Mouse (Mus musculus) heart, adult 11 months (tissue): ENCODE results near the gene Copg1.

Experiments
- DNase-seq: peaks from one replicate; pipeline ENCODE4 v3.0.0; 2022

The Copg1 gene

DNA sequence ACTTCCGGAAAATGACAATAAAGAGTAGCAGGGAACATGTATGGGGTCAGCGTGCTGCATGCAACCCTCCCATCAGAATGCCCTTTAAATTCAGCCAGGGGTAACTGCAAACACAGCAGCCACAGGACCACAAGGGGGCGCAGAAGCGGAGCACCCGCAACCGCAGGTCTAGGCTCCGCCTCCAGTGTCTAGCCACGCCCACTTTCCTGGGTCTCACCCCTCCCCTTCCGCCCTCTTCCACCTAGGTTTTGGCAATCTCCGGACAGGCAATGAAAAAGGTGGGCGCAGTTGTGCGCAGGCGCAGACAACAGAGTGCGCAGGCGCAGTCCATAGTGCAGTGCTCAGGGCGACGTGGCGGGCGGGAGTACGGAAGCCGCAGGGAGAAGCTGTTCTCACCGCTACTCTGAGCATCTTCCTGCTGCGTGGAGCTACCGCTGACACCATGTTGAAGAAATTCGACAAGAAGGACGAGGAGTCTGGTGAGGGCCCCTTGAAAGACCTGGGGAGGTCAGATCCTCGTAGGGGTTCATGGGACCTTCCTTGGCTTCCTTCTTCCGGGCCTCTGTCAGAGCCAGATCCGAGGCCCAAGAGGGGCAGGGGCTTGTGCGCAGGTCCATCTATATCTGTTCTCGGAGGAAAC, at the start of gene Copg1:
Copg1 (plus strand) TSS at position 221 of the 640 bp plus-strand sequence.
- DNase-seq, result peak; percentile 100

DNA sequence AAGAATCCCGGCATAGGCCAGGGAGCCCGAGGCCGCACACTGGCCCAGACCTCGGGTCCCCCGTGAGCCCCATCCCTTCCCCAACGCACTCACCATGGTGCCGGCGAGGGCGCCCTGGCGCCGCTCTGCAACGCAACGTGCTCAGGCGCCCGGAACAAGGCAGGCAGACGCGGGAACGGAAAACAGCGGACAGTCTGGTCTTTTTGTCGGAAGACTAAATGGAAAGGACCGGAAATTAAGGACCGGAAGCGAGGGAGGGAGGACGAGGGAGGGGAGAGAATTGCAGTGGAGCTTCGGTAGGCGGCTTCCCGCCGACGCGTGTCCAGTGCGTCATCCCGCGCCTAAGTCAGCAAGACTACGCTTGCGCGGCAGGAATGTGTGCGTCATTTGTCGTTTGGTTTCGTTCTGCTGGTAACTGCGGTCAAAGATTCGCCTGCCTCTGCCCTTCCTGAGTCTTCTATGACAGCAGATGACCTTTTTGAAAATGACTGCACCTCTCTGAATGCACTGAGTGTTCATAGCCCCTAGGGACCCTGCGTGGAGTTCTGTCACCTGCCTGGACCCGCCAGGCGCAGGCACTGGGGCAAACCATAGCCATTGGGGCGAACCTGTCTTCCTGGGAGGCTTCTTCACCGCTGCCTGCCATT, 48.9 kb upstream of the Copg1 start, which contains the start of gene Isy1:
Isy1 (minus strand) TSS at position 248 of the 647 bp plus-strand sequence.
- peak; percentile 99 for DNase-seq

DNA sequence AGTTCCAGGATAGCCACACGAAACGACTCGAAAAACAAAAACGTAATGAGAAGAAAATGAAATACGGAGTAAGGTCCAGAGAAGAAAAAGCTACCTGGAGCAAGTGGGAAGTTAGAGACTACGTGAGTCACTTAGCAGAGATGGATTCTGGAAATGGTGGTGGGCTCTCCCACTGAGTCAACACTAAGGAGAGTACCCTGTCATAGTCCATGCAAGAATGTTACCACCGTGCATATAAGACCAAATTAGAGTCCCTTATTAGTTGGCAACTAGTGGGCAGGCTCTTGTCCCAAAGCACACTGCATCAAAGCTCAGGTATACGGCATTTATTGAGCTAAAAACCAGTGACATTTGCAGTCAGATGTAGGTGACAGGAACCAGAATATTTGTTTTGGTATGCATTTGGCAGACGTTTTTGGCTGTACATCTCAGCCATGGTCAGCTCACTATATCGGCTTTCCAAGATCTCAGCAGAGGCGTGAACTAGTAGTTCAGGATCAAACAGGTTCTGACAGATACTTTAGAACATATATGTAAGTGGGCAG, 47.7 kb upstream of the Copg1 start:
- DNase-seq, result peak; percentile 58

DNA sequence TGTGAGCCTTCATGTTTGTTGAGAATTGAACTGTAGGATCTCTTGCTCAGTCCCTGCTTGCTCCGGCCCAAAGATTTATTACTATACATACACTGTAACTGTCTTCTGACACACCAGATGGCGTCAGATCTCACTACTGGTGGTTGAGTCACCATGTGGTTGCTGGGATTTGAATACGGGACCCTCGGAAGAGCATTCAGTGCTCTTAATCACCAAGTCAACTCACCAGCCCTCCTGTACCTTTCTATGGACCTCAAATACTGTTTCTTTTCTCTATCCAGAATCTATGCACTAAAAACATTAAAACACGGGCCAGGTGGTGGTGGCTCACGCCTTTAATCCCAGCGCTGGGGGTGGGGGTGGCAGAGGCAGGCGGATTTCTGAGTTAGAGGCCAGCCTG, 46.0 kb upstream of the Copg1 start:
- DNase-seq, result peak; percentile 75

DNA sequence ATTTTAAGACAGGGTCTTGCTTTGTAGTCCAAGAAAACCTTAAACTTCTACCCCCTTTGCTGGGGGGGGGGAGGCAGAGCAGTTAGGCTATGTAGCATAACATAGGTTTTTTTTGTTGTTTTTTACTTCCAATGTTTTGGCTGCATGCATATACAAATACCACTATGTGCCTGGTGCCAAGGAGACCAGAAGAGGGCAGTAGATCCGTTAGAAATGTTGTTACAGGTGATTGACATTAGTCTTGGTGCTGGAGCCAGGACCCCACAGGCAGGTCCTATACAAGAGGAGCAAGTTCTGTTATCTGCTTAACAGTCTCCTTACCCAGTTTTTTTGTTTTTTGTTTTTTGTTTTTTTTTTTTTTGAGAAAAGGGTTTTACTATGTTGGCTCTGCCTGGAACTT, 45.4 kb upstream of the Copg1 start:
- DNase-seq, result peak; percentile 75

DNA sequence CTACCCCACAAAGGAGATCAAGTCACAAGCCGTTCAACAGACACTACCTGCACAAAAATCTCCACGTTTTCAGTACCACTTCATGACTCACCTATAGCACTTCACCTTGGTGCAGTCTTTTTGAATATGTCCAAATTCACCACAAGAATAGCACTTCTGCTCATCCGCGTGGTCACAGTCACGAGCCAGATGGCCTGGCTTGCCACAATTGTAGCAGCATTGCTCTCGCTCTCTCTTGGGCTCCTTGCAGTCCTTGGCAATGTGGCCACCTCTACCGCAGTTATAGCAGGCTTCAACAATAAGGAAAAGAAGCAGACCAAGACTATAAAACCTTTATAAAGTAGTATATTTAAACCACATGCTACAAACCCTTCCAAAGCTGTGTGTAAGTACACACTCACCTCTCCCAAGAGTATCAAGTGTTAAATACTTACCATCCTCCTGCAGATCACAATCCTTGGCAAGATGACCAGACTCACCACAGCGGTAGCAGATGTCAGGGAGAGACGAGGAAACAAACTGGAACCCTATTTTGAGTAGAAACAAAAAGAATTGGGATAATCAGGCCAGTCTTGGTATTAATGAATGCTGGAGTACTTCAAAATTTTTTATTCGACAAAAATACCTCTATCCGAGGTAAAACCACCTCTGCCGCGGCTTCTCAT, 42.5 kb upstream of the Copg1 start:
- DNase-seq, result no peak

DNA sequence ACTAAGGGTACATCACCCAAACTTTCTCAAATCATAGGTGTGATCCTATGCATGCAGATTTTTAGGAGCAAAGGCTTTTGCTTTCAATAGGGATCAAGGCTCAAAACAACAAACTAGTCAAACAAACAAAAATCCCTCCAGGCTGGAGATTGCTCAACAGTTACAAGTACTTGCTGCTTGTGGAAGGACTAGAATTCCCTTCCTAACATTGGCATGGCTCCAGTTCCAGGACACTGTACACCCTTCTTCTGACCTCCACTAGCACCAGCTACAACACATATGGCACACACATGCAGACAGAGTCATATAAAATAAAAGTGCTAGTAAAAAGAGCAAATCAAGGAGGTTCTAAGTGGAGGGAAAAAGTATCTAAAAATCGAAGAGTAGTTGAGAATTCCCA, 40.8 kb upstream of the Copg1 start:
- DNase-seq, result no peak

DNA sequence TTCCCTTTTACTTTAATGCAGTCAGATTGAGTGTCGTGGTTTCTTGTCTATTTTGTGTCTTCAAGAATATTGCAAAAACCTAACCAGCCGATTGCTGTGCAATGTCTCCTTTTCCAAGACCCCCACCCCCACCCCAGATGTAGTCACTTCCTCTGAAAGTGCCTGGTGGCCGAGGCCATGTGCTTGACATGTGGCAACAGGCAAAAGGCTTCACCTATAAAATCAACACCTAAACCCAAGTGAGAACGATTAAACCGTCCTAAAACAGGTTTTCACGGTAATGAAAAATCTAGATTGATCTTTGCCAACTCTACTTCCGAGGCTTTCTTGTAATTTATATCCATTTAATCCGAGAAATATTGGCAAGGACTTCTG, 37.8 kb upstream of the Copg1 start:
- DNase-seq, result no peak

DNA sequence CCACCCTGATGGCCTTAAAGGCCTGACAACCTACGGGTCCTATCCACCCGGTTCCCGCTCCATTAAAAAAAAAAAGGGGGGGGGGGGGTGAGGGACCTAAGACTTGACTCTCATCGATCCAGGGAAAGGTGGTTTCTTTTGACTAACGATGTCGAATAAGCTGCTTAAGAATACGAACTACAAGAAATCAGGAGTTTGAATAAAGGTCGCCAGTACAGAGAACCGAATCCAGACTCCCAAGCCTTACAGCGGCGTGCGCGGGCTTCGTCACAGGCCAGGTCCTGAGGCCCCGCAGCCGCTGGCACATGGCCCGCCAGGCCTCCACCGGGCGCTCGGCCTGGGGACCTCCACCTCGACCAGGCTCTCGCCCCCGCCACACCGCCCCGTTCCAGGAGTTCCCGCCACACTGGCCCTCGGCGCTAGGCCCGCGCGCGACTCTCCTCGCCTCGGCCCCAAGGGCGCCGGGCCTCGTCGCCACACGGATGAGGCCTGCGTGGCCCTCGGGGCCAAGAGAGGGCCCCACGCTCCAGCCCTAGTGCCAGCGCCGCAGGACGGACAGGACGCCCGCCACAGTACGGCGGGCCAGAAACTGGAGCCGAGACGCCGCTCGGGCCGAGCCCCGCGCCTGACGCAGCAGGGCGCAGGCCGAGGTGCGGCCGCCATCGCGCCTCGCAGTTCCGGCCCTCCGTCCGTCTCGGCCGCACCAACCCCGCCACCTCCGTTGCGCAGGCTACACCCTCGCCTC, 37.3 kb upstream of the Copg1 start:
- DNase-seq, result no peak

DNA sequence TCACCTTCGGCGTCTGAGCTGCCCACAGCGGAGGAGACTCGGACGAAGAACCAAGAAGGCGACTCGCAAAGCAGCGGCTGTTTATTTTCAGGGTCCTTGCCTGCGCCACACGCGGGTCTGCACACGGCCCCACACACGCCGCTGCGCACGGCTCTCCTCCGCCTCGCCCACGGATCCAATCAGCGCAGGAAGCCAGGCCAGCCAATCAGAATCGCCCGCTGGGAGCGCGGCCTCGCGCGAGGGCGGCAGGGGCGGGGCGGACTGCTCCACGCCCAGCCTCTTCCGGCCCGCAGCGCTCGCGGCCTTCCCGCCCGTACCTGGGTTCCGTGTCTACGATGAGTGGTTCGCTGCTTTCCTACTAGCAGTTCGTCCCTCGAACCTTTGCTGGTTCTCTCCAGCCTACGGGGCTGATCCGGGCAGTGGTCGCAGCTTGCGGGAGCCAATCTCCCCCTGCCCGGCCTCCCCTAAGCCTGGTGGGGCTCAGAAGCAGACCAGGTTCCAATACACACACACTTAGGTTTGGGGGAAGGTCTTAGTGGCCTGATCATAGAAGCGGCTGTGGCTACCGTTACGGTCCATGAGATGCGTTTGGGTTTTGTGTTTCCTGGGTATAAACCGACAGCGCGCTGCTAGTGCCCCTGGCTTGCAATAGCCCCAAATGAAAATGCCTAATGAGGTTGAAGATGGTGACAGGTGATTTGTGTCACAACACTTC, 36.6 kb upstream of the Copg1 start, which contains the start of gene Cnbp:
Cnbp (minus strand) TSS at position 207 of the 715 bp plus-strand sequence.
- peak; percentile 100 for DNase-seq

DNA sequence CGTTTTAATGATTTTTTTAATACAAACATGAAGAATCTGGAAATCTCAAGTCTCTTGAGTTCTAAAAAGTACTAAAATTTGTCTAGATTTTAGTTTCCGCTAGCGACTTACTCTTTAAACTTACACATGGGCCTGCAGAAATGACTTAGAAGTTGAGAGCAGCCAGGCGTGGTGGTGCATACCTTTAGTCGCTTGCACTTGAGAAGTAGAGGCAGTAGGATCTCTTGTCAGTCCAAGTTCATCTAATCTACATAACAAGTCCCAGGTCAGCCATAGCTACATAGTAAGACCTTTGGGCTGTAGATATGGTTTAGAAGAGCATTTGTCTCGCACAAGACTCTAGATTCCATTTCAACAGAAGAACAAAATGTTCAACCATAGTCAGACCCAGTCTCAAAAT, 35.7 kb upstream of the Copg1 start:
- no peak for DNase-seq

DNA sequence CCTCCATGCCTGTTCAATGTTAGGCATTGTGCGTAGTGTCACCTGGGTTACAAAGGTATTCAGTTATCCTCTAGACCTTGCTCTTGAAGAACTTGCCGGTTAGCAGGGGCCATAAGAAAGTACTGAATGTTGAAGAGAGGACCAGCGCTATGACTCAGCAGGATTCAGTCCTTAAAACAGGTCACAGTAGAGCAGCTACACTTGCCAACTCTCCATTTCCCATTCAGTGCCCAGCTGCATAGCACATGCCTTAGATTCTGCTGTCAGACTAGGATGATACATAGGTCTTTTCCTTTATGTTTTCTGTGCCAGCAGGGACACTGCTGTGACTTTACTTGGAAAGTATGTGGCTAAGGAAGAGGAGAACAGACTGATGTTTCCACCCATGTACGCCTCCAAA, 34.2 kb upstream of the Copg1 start:
- no peak for DNase-seq

DNA sequence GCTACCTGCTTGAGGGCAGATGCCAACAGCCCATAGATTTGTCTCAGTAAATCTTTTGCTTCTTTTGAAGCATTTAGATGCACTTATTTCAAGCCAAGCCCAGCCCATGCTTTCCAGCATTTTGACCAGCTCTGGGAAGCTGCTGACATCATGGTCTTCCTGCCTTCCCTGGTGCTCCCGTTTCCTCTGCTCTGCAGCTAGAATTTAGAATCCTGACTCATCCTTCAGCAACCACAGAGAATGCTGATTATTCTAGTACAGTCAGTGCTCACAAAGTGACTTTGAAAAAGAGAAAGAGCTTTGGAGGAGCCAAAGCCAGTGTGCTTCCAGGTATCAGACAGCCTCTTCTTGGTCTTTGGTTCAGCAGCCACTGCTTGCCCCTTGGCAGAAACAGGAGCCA, 30.5 kb upstream of the Copg1 start:
- DNase-seq, result no peak

DNA sequence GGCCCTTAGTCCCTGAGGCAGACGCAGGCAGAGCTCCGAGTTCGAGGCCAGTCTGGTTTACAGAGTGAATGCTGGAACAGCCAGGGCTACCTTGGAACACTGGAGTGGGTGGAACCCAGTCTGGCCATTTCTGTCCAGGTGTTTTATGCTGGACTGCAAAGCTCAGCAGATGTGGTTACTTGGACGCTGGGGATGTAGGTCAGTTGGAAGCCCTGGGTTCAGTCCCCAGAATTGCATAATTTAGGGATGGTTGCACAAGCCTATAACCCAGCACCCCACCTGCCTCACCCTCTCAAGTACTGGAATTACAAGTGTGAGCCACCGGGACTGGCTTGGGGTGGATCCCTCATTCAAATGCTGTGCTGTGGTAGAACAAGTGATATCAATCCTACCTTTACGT, 21.4 kb upstream of the Copg1 start:
- peak; percentile 92 for DNase-seq

DNA sequence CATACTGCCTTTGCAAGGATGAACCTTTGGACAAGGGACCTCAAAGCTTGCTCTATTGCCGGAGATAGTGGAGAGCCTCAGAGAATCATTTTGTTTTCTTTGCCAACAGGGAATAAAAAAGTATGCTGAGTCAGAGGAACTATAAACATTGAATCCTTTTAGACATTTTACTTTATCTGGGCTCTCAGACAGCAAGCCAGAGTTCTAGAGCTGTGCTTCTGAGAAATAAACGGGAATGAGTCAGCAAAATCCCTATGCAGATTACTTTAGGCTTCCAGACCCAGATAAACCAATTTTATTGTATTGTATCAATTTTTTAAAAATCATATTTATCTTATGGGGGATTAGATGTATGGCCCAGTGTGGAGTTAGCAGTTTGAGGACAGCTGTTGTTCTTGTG, 20.4 kb upstream of the Copg1 start:
- no peak for DNase-seq

DNA sequence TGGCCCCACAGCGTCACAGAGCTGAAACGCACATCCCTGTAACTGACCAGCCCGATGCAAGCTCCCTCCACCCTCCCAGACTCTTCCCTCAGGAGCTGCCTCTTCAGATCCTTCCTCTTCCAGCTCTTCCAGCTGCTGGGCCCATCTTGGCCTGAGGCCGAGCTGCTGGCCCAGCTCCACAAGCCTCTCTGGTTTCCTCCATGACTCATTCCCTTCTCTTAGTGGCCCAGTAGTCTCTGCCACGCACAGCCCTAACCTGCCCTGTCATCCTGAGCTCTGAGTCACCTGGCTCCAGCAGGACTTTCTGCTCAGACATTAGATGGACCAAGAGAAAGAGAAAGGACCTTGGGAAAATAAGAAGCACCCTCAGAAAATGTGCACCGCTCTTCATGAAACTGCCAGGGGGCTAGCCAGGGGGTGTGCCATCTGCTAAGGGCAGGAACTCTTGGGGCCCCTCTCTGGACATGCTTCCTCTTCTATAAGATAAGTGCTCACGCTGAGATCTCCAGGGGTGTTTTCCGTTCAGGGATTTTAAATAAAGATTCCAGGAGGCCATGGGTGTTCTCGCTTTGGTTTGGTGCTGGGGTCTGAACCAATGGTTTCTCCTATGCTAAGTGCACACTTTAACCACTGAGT, 18.6 kb upstream of the Copg1 start:
- DNase-seq, result peak; percentile 98

DNA sequence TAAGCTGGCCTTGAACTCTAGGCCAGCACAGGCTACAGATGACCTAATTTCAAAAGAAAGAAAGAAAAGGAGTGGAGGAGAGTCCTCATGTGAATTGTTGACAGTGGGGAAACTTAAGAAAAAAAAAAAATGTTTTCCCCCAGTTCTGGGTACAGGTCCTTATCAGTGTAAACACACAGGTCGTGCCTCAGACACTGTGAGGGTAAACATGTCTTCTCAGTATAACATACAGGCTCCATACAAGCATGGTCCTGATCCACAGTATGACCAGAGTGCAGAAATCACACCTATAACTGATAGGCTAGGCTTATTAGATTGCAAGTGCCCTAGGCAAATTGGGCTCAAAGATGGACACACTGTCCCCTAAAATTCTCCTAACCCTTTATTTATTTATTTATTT, 17.2 kb upstream of the Copg1 start:
- DNase-seq, result no peak

DNA sequence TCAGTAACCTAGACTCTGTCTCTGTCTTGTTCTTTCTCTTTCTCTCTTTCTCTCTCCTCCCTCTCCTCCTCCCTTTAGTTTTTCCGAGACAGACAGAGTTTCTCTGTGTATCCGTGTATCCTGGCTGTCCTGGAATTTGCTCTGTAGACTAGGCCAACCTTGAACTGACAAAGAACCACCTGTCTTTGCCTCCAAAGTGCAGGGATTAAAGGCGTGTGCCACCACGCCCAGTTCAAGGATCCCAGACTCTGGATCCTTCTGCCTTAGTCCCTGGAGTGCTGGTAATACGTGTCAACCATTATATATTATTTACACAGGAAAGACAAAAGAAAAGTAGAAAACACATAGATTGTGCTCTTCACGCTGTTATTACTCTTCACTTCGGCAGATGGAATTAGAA, 16.4 kb upstream of the Copg1 start:
- no peak for DNase-seq

DNA sequence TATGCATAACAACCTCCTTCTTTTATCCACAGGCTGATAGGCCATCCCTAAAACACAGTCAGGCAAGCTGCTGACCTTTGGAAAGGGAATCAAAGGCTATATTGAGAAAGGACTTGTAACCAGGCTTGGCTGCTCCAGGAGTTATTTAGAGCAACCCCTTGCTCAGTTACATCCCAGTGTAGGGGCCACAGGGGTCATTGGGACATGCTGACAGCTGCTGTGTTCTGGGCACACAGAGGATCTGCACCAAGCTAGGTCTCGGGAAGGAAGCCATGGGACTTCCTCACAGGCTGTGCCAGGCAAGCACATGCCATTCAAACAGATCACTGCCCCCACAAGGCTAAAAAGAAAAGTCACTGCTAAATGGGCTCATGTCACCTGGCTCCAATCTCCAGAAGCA, 14.5 kb upstream of the Copg1 start:
- peak; percentile 98 for DNase-seq

DNA sequence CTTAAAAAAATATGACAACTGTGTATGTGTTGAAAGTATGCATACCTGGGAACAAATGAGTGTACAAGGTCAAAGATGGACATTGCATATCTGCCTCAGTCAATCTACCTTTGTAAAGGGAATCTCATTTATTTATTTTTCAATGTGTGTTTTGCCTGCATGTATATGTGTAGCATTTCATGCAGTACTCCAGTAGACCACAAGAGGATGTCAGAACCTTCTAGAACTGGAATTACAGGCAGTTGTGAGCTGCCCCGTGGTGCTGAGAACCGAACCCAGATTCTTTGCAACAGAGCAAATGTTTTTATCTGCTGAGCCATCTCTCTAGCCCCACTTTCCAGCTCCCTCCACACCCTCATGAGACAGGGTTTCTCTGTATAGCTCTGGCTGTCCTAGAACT, 13.7 kb upstream of the Copg1 start:
- no peak for DNase-seq

DNA sequence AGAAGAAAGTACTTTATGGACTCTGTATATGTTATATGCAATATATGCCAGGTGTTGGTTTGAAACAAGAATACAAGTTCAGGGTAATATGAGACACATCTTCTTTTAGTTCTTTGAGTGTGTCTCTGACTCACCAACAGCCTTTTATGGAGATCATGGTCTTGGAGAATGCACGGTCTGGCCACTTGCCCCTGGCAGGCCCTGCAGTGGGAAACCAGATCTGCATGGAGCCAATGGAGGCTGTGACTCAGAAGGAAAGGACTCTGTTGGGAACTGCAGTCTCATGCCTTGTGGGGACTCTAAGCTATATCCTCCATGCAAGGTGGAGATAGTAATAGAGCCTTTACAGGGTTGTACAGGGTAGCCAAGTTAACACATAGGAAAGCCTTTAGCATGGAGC, 12.5 kb upstream of the Copg1 start:
- DNase-seq, result peak; percentile 98

DNA sequence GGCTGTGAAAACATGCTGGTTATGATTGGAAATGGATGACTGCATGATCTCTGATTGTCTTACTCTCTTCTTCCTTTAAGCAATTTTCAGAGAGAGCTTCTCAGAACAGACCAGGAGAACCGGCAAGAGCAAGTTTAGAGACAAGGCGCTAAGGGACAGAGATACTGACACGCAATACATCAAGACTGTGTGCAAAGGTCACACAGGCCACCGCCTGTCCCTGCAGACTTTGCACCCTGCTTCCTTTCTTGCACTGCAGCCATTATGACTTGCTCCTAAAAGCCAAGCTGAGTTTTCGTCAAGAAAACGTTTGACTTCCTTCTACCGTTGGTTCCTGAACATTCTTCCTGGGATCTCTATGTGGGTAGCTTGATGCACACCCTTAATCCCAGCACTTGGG, 12.1 kb upstream of the Copg1 start:
- no peak for DNase-seq
